Mouse (Mus musculus): ENCODE results near the gene Plekhg3. TPM values are rescaled to one million over a fixed set of nuclear protein-coding genes. Genes with fewer than 3 reads are reported as not detected.
A peak's percentile ranks its signal among the peaks of the same experiment; 100 is the strongest.

The Plekhg3 gene
- total and polyA plus RNA-seq, 2 experiments, result 16.5 to 17.1 TPM

DNA sequence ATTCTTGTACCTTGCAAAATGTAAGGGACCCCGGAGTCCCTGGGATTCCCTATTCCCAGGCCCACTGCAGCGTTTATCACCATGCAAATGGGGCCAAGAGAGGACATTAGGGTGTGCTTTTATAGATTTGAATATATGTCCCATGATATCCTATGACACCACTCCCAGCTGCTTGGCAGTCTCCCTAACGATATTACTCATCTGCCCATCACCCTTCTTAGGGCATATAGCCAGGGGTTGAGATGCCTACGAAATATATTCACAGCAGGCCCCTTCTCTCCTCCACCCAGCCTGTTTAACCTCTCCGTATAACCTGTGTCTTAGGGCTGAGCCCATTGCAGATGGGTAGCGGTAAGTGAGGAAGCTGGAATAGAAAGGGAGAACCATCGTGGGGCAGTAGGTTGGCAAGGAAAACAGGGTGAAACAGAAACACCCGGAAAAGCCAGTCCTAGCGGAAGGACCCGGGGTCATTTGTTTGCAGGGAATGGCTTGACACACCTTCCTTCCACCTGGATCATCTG is 10.1 kb downstream of the Plekhg3 start:
- H3K36me3 ChIP-seq (ENCODE audit: control insufficient read depth, insufficient read depth, low read length), result no peaks in the 10 kb centered on the region
- H3K27ac ChIP-seq (replicated peaks; ENCODE audit: insufficient read depth, low read depth, low read length), result peak overlapping the region; percentile 49
- no peak for TF ChIP-seq POLR2A (IDR thresholded peaks at IDR 0.05; ENCODE audit: extremely low read depth, insufficient read depth, low read length)
- no peak for TF ChIP-seq CTCF (IDR thresholded peaks at IDR 0.05; ENCODE audit: low read depth, low read length)
- no peaks in the 10 kb centered on the region for H3K27me3 ChIP-seq (ENCODE audit: control insufficient read depth, insufficient read depth, low read length)
- H3K79me2 ChIP-seq (ENCODE audit: control insufficient read depth, insufficient read depth, low read length), result peaks cover 40% of the 10 kb centered on the region
- peaks cover 49% of the 10 kb centered on the region for H3K4me1 ChIP-seq (ENCODE audit: control insufficient read depth, insufficient read depth, low read length)
- H3K9ac ChIP-seq (ENCODE audit: low read depth, low read length), result no peak overlapping the region
- H3K4me3 ChIP-seq (ENCODE audit: insufficient read depth, low read depth, low read length), result no peak overlapping the region
- no peak for DNase-seq (ENCODE audit: extremely low read depth, low read depth, low spot score)
- 36% methylated on average over 10 of the region's 10 CpGs for WGBS

DNA sequence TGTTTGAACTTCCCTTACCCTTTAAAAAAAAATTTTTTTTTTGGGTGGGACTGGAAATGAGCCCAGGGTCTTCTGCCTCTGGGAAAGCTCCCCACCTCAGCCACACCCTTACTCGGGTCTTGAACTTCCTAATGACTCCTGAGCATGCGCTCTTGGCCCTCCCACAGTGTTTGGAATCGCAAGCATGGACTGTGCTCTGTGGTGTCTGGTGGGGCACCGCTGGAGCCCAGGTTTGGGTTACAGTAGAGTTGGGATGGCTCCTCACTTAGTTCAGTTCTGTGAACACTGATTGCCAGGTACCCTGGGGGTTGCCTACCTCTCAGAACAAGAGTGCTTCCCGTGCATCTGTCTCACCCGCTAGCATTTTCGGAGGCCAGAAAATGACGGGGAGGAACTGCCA is 10.8 kb downstream of the Plekhg3 start:
- Histone ChIP-seq H3K27ac (replicated peaks; ENCODE audit: insufficient read depth, low read depth, low read length) (peak overlapping the region; percentile 76), H3K27me3 (ENCODE audit: control insufficient read depth, insufficient read depth, low read length) (no peaks in the 10 kb centered on the region), H3K4me1 (ENCODE audit: control insufficient read depth, insufficient read depth, low read length) (peaks cover 51% of the 10 kb centered on the region), H3K4me3 (ENCODE audit: insufficient read depth, low read depth, low read length) (no peak overlapping the region), H3K79me2 (ENCODE audit: control insufficient read depth, insufficient read depth, low read length) (peaks cover 40% of the 10 kb centered on the region), H3K36me3 (ENCODE audit: control insufficient read depth, insufficient read depth, low read length) (no peaks in the 10 kb centered on the region), H3K9ac (ENCODE audit: low read depth, low read length) (peak overlapping the region; percentile 20)
- no peak for DNase-seq (ENCODE audit: extremely low read depth, low read depth, low spot score)
- TF ChIP-seq POLR2A (IDR thresholded peaks at IDR 0.05; ENCODE audit: extremely low read depth, insufficient read depth, low read length) (no peak), CTCF (IDR thresholded peaks at IDR 0.05; ENCODE audit: low read depth, low read length) (no peak)
- WGBS, result 20% methylated on average over 8 of the region's 8 CpGs

DNA sequence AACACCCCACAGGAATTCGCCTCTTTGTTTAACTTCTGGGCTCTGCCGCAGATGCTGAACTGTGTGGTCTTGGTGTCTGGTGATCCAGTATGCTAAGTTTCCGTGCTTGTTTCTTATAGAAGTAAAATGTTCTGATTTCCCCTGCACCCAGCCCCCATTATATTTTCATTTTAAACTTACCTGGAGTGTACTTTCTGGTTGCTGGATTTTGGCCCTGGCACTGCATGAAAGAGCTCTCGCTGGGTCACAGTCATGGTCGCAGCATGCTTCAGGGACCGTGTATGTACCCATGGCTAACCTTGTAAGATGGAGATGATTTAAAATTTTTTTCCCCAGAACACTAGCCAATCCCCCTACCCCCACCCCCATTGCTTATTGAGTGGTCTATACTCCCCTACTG is 11.2 kb downstream of the Plekhg3 start:
- H3K36me3 ChIP-seq (ENCODE audit: control insufficient read depth, insufficient read depth, low read length), result no peaks in the 10 kb centered on the region
- H3K4me3 ChIP-seq (ENCODE audit: insufficient read depth, low read depth, low read length), result no peak overlapping the region
- DNase-seq (ENCODE audit: extremely low read depth, low read depth, low spot score), result peak; percentile 67
- peaks cover 47% of the 10 kb centered on the region for H3K4me1 ChIP-seq (ENCODE audit: control insufficient read depth, insufficient read depth, low read length)
- 19% methylated on average over 6 of the region's 6 CpGs for WGBS
- H3K79me2 ChIP-seq (ENCODE audit: control insufficient read depth, insufficient read depth, low read length), result peaks cover 36% of the 10 kb centered on the region
- TF ChIP-seq POLR2A (IDR thresholded peaks at IDR 0.05; ENCODE audit: extremely low read depth, insufficient read depth, low read length), result no peak
- no peak for TF ChIP-seq CTCF (IDR thresholded peaks at IDR 0.05; ENCODE audit: low read depth, low read length)
- peak overlapping the region; percentile 76 for H3K27ac ChIP-seq (replicated peaks; ENCODE audit: insufficient read depth, low read depth, low read length)
- H3K27me3 ChIP-seq (ENCODE audit: control insufficient read depth, insufficient read depth, low read length), result no peaks in the 10 kb centered on the region
- H3K9ac ChIP-seq (ENCODE audit: low read depth, low read length), result peak overlapping the region; percentile 20

DNA sequence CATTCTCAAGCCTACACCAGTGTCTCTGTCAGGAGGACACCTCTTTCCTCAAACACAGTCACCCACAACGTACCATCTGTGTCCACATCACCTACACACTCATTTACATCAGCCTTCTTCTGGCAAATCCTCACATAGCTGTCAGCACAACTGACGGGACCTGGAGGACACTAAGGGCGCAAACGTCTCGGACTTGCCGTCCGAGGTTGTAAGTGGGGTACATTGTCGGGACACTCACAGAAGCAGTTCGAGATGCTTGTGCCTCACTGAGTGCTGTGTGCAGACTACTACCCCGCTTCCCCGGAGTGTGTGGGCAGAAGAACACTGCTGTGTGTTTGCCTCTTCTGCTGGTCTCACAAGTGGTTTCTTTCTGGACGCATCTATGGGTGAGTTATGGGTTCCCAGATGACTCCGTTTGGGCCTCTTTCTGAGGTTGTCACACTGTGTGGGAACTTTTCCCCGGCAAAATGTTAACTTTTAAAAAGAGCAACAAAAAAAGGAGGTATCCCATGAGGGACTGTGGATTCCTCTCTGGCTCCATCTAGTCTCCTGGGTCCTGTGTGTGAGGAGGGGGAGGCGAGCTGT is 15.2 kb downstream of the Plekhg3 start:
- peak overlapping the region; percentile 71 for H3K9ac ChIP-seq (ENCODE audit: low read depth, low read length)
- 33% methylated on average over 15 of the region's 15 CpGs for WGBS
- DNase-seq (ENCODE audit: extremely low read depth, low read depth, low spot score), result no peak
- H3K36me3 ChIP-seq (ENCODE audit: control insufficient read depth, insufficient read depth, low read length), result no peaks in the 10 kb centered on the region
- peaks cover 44% of the 10 kb centered on the region for H3K79me2 ChIP-seq (ENCODE audit: control insufficient read depth, insufficient read depth, low read length)
- 0 out of 2 replicates have a peak overlapping the region, but pooled peaks have one; percentile 3 for H3K4me3 ChIP-seq (ENCODE audit: insufficient read depth, low read depth, low read length)
- TF ChIP-seq CTCF (IDR thresholded peaks at IDR 0.05; ENCODE audit: low read depth, low read length), result no peak
- no peak for TF ChIP-seq POLR2A (IDR thresholded peaks at IDR 0.05; ENCODE audit: extremely low read depth, insufficient read depth, low read length)
- H3K27ac ChIP-seq (replicated peaks; ENCODE audit: insufficient read depth, low read depth, low read length), result peak overlapping the region; percentile 91
- peaks cover 40% of the 10 kb centered on the region for H3K4me1 ChIP-seq (ENCODE audit: control insufficient read depth, insufficient read depth, low read length)
- H3K27me3 ChIP-seq (ENCODE audit: control insufficient read depth, insufficient read depth, low read length), result no peaks in the 10 kb centered on the region

DNA sequence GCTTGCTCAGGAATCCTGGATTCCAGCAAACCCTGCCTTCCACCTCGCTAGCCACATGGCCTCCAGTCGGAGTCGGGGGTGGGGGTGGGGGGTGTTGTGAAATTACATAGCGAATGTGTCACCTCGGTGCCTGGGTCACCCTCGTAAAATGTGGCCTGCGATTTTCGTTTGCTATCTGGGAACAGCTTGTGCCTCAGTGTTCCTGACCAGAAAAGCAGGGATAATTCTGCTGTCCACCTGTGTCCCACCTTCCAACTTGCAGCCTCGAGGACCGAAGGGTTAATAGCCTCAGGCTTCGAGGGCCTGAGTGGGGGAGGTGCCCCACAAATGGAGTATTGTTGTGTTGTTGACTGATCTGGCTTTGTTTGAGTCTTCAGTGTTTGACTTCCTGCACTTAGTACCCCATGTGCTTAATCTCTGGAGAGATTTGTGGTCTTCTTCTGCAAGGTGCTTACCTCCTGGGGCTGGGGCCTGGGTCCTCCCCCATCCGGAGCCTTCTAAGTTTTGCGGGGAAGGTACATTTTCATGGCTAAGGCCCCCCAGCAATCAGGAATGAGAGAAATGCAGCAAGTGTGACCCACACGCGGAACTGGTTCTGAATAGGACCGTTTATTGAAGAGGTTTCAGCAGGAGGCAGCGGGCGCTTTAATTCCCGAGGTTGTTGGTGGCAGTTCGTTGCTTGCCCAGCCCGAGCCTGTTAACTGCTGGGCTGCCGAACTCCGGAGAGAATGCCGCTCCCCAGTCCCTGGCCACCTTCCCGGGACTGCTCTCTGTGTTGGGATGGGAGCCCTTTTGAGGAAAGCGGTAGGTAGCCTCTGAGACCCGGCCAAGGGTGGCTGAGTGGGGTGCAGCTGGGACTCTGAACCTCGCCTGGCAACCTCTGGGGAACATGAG is 15.9 kb downstream of the Plekhg3 start:
- no peaks in the 10 kb centered on the region for H3K36me3 ChIP-seq (ENCODE audit: control insufficient read depth, insufficient read depth, low read length)
- TF ChIP-seq POLR2A (IDR thresholded peaks at IDR 0.05; ENCODE audit: extremely low read depth, insufficient read depth, low read length) (no peak), CTCF (IDR thresholded peaks at IDR 0.05; ENCODE audit: low read depth, low read length) (no peak)
- H3K27ac ChIP-seq (replicated peaks; ENCODE audit: insufficient read depth, low read depth, low read length), result peak overlapping the region; percentile 91
- peak overlapping the region; percentile 46 for H3K4me3 ChIP-seq (ENCODE audit: insufficient read depth, low read depth, low read length)
- H3K27me3 ChIP-seq (ENCODE audit: control insufficient read depth, insufficient read depth, low read length), result no peaks in the 10 kb centered on the region
- H3K9ac ChIP-seq (ENCODE audit: low read depth, low read length), result peak overlapping the region; percentile 71
- 13% methylated on average over 28 of the region's 28 CpGs for WGBS
- H3K4me1 ChIP-seq (ENCODE audit: control insufficient read depth, insufficient read depth, low read length), result peaks cover 38% of the 10 kb centered on the region
- peaks cover 48% of the 10 kb centered on the region for H3K79me2 ChIP-seq (ENCODE audit: control insufficient read depth, insufficient read depth, low read length)
- peak; percentile 75 for DNase-seq (ENCODE audit: extremely low read depth, low read depth, low spot score)

Measured in liver, adult 2 months (tissue).